Mouse (Mus musculus) B cell, adult (primary cell): Measurements from ENCODE around the gene Trim30d. TPM values are rescaled to one million over a fixed set of nuclear protein-coding genes. Genes with fewer than 3 reads are reported as not detected.

Experiments
- total RNA-seq: library from RNA; stranded (reverse); gene quantifications from 4 replicates; pipeline ENCODE4 v1.2.4, GENCODE M21; 2023; ENCODE audit not compliant: inconsistent age

Gene Trim30d
- 18.8 to 29.2 TPM (median 19.9 TPM) in 4 replicates for total RNA-seq

GRCm38 (mm10) chr7:104507421-104508065, at the start of gene Trim30d:
Gene Trim30d (minus strand): TSS chr7:104507849.

GRCm38 (mm10) chr7:104549833-104550232, 42.2 kb upstream of the Trim30d start, which contains the start of gene Olfr651:
Gene Olfr651 (plus strand): TSS chr7:104550133.

GRCm38 (mm10) chr7:104465065-104465744, 42.4 kb downstream of the Trim30d start, which contains the start of gene Trim30a:
Gene Trim30a (minus strand): TSS chr7:104465193.

Other genes with a start within 250 kb of the Trim30d start
- 23.9 to 32.0 TPM (median 28.3 TPM) in 4 replicates for gene Trim5, start 219.8 kb downstream of the Trim30d start, total RNA-seq
- gene Trim12a, start 192.4 kb downstream of the Trim30d start, total RNA-seq, result 99.6 to 116 TPM (median 109 TPM) in 4 replicates
- 1.8 to 3.7 TPM (median 3.2 TPM) in 4 replicates for gene Trim34b, start 178.4 kb downstream of the Trim30d start, total RNA-seq
- 49.4 to 56.2 TPM (median 54.7 TPM) in 4 replicates for gene Trim12c, start 154.5 kb downstream of the Trim30d start, total RNA-seq
- gene Trim30b, start 138.0 kb downstream of the Trim30d start, total RNA-seq, result 24.9 to 30.6 TPM (median 28.9 TPM) in 4 replicates
- 5.9 to 8.7 TPM (median 6.9 TPM) in 4 replicates for gene Trim30c, start 107.0 kb downstream of the Trim30d start, total RNA-seq
- 68.2 to 107 TPM (median 83.3 TPM) in 4 replicates for gene Trim30a, start 42.7 kb downstream of the Trim30d start, total RNA-seq
- not detected in 4 replicates for gene Olfr651, start 42.3 kb upstream of the Trim30d start, total RNA-seq
- gene Olfr652, start 53.1 kb upstream of the Trim30d start, total RNA-seq, result not detected in 4 replicates
- gene Olfr653, start 69.5 kb upstream of the Trim30d start, total RNA-seq, result not detected in 4 replicates
- gene Olfr654, start 79.2 kb upstream of the Trim30d start, total RNA-seq, result not detected in 4 replicates
- gene Olfr655, start 93.9 kb upstream of the Trim30d start, total RNA-seq, result 0.39 to 0.64 TPM in 2 of 4 replicates, not detected in the others
- not detected in 4 replicates for gene Olfr656, start 106.1 kb upstream of the Trim30d start, total RNA-seq
- gene Olfr657, start 116.9 kb upstream of the Trim30d start, total RNA-seq, result not detected in 4 replicates
- gene Olfr658, start 139.5 kb upstream of the Trim30d start, total RNA-seq, result not detected in 4 replicates
- not detected in 4 replicates for gene Olfr659, start 158.9 kb upstream of the Trim30d start, total RNA-seq
- not detected in 4 replicates for gene Olfr661, start 178.7 kb upstream of the Trim30d start, total RNA-seq